Mouse (Mus musculus): Measurements from ENCODE around the gene Pld2. TPM values are rescaled to one million over a fixed set of nuclear protein-coding genes. Genes with fewer than 3 reads are reported as not detected.

Pld2 gene
- total and polyA plus RNA-seq, 3 experiments: 0.15 to 0.39 TPM; not detected in 1

GRCm38 (mm10) chr11:70594253-70594989 lies 54.6 kb downstream of the Pld2 start:
- Histone ChIP-seq H3K9ac (ENCODE audit: control insufficient read depth, low read depth, low read length, poor library complexity, severe bottlenecking) (no peak overlapping the region), H3K4me1 (ENCODE audit: control insufficient read depth in 1 of 2, insufficient read depth in 2 of 2, low read length in 2 of 2) (peaks cover 15 to 30% of the 10 kb centered on the region in 2 experiments), H3K4me3 (ENCODE audit: control insufficient read depth in 1 of 2, insufficient read depth in 1 of 2, low read depth in 2 of 2, low read length in 2 of 2) (no peak overlapping the region), H3K9me3 (replicated peaks; ENCODE audit: insufficient read depth, low read length) (no peaks in the 10 kb centered on the region), H3K79me2 (ENCODE audit: control insufficient read depth, insufficient read depth, low read length, poor library complexity) (peaks cover 6% of the 10 kb centered on the region), H3K36me3 (ENCODE audit: control insufficient read depth in 1 of 2, insufficient read depth in 2 of 2, low read length in 2 of 2) (peaks cover 5 to 20% of the 10 kb centered on the region in 2 experiments), H3K27me3 (ENCODE audit: control insufficient read depth in 1 of 2, insufficient read depth in 2 of 2, low read length in 2 of 2) (no peaks in the 10 kb centered on the region), H3K27ac (ENCODE audit: control insufficient read depth, low read depth, low read length) (no peak overlapping the region)
- no peak for DNase-seq (ENCODE audit: low read depth, low spot score)
- TF ChIP-seq TAL1 (IDR thresholded peaks at IDR 0.05; ENCODE audit: low read length): no peak
- no peak for TF ChIP-seq NELFE (IDR thresholded peaks at IDR 0.05; ENCODE audit: low read depth, low read length)
- no peak for TF ChIP-seq POLR2AphosphoS5 (IDR thresholded peaks at IDR 0.05; ENCODE audit: borderline replicate concordance, low read depth, low read length)

- H3K4me1 ChIP-seq (ENCODE audit: control insufficient read depth in 1 of 2, insufficient read depth in 2 of 2, low read length in 2 of 2): peaks cover 15 to 30% of the 10 kb centered on the region in 2 experiments
- no peak overlapping the region for H3K9ac ChIP-seq (ENCODE audit: control insufficient read depth, low read depth, low read length, poor library complexity, severe bottlenecking)
- peaks cover 5 to 20% of the 10 kb centered on the region in 2 experiments for H3K36me3 ChIP-seq (ENCODE audit: control insufficient read depth in 1 of 2, insufficient read depth in 2 of 2, low read length in 2 of 2)
- H3K9me3 ChIP-seq (replicated peaks; ENCODE audit: insufficient read depth, low read length): no peaks in the 10 kb centered on the region
- TF ChIP-seq ZNF384 (IDR thresholded peaks at IDR 0.05; ENCODE audit: low read depth, low read length) (no peak), MAX (IDR thresholded peaks at IDR 0.05; ENCODE audit: low read length) (0 out of 2 replicates have a peak, but pooled peaks have one; percentile 1), MYC (IDR thresholded peaks at IDR 0.05; ENCODE audit: low read depth, low read length) (no peak)
- H3K79me2 ChIP-seq (ENCODE audit: control insufficient read depth, insufficient read depth, low read length, poor library complexity): peaks cover 4% of the 10 kb centered on the region
- peak; percentile 34 for DNase-seq (ENCODE audit: low read depth, low spot score)
- no peak overlapping the region for H3K4me3 ChIP-seq (ENCODE audit: control insufficient read depth in 1 of 2, insufficient read depth in 1 of 2, low read depth in 2 of 2, low read length in 2 of 2)
- H3K27ac ChIP-seq (ENCODE audit: control insufficient read depth, low read depth, low read length): no peak overlapping the region; the same call in 1 of the 2 replicates
- H3K27me3 ChIP-seq (ENCODE audit: control insufficient read depth in 1 of 2, insufficient read depth in 2 of 2, low read length in 2 of 2): no peaks in the 10 kb centered on the region
These were observed 55.8 kb downstream of the Pld2 start for GRCm38 (mm10) chr11:70595638-70596037.

- H3K36me3 ChIP-seq (ENCODE audit: control insufficient read depth in 1 of 2, insufficient read depth in 2 of 2, low read length in 2 of 2): peaks cover 5 to 20% of the 10 kb centered on the region in 2 experiments
- H3K27ac ChIP-seq (ENCODE audit: control insufficient read depth, low read depth, low read length): peak overlapping the region; percentile 73; the same call in 1 of the 2 replicates
- H3K4me3 ChIP-seq (ENCODE audit: control insufficient read depth in 1 of 2, insufficient read depth in 1 of 2, low read depth in 2 of 2, low read length in 2 of 2): no peak overlapping the region
- peaks cover 15 to 30% of the 10 kb centered on the region in 2 experiments for H3K4me1 ChIP-seq (ENCODE audit: control insufficient read depth in 1 of 2, insufficient read depth in 2 of 2, low read length in 2 of 2)
- DNase-seq (ENCODE audit: low read depth, low spot score): no peak
- H3K27me3 ChIP-seq (ENCODE audit: control insufficient read depth in 1 of 2, insufficient read depth in 2 of 2, low read length in 2 of 2): no peaks in the 10 kb centered on the region
- peaks cover 4% of the 10 kb centered on the region for H3K79me2 ChIP-seq (ENCODE audit: control insufficient read depth, insufficient read depth, low read length, poor library complexity)
- no peaks in the 10 kb centered on the region for H3K9me3 ChIP-seq (replicated peaks; ENCODE audit: insufficient read depth, low read length)
- TF ChIP-seq MAFK (IDR thresholded peaks at IDR 0.05; ENCODE audit: borderline replicate concordance, low read depth, low read length): no peak
- TF ChIP-seq MEF2A (IDR thresholded peaks at IDR 0.05; ENCODE audit: extremely low read depth, insufficient replicate concordance, low read depth, low read length, poor library complexity, severe bottlenecking): no peak
- TF ChIP-seq MAZ (IDR thresholded peaks at IDR 0.05; ENCODE audit: low read depth, low read length): no peak
- TF ChIP-seq NRF1 (IDR thresholded peaks at IDR 0.05; ENCODE audit: insufficient read depth, low read depth, low read length, poor library complexity, severe bottlenecking): no peak
- no peak for TF ChIP-seq MYC (IDR thresholded peaks at IDR 0.05; ENCODE audit: low read depth, low read length)
- no peak for TF ChIP-seq MYB (IDR thresholded peaks at IDR 0.05; ENCODE audit: low read depth, low read length)
- TF ChIP-seq USF1 (IDR thresholded peaks at IDR 0.05; ENCODE audit: low read depth, low read length): no peak
- H3K9ac ChIP-seq (ENCODE audit: control insufficient read depth, low read depth, low read length, poor library complexity, severe bottlenecking): no peak overlapping the region
These were observed 56.2 kb downstream of the Pld2 start for GRCm38 (mm10) chr11:70596094-70596493.

Measured in MEL (cell line).